Mouse (Mus musculus): ENCODE results near the gene Pdia5.

- no peak for TF ChIP-seq CTCF (IDR thresholded peaks at IDR 0.05)
- no peak for TF ChIP-seq EP300 (IDR thresholded peaks at IDR 0.05)
Observed at GRCm38 (mm10) chr16:35405348-35406080, 85.2 kb downstream of the Pdia5 start.

Measured in lung, postnatal 0 days (tissue).